Mouse (Mus musculus) stomach, embryonic 16.5 days (tissue): ENCODE data around the gene Triobp. TPM values are rescaled to one million over a fixed set of nuclear protein-coding genes. Genes with fewer than 3 reads are reported as not detected.

Experiments
- ATAC-seq: fragments of 200-750 bp; cut with Nextera tagmentation; 2 replicates; pipeline ENCODE4 v1.8.0; 2017; ENCODE audit warnings: moderate number of reproducible peaks, moderate TSS enrichment; ENCODE audit not compliant: insufficient read depth, low FRiP score
- H3K27ac ChIP-seq: fragments of 300-500 bp; sonication (generic); 2 replicates; pipeline ENCODE4 v1.5.1; 2014; ENCODE audit warnings: low read length
- H3K27me3 ChIP-seq: fragments of 300-500 bp; sonication (generic); 2 replicates; pipeline ENCODE4 v1.6.1; 2014; ENCODE audit warnings: low read length, control low read depth, mixed read lengths; ENCODE audit not compliant: control insufficient read depth, insufficient read depth
- H3K36me3 ChIP-seq: fragments of 300-500 bp; sonication (generic); 2 replicates; pipeline ENCODE4 v1.6.1; 2014; ENCODE audit warnings: low read length; ENCODE audit not compliant: control insufficient read depth, insufficient read depth
- H3K4me1 ChIP-seq: fragments of 300-500 bp; sonication (generic); 2 replicates; pipeline ENCODE4 v1.6.1; 2014; ENCODE audit warnings: low read length, control low read depth, mixed read lengths; ENCODE audit not compliant: control insufficient read depth, insufficient read depth
- H3K4me2 ChIP-seq: fragments of 300-500 bp; sonication (generic); 2 replicates; pipeline ENCODE4 v1.6.1; 2014; ENCODE audit warnings: low read depth, low read length, mixed read lengths
- H3K4me3 ChIP-seq: fragments of 300-500 bp; sonication (generic); replicated peaks from 2 replicates; pipeline ENCODE4 v1.5.1; 2014; ENCODE audit warnings: mild to moderate bottlenecking, low read length
- H3K9ac ChIP-seq: fragments of 300-500 bp; sonication (generic); 2 replicates; pipeline ENCODE4 v1.6.1; 2014; ENCODE audit warnings: low read length
- H3K9me3 ChIP-seq: fragments of 300-500 bp; sonication (generic); replicated peaks from 2 replicates; pipeline ENCODE4 v1.6.1; 2016; ENCODE audit warnings: low read length, control low read depth; ENCODE audit not compliant: control insufficient read depth
- WGBS: fragments of 180-500 bp; shearing (Covaris S2); extraction: QIAGEN DNeasy Blood & Tissue Kit; methylation state at CpG from one replicate; pipeline ENCODE4 v1.1.7; 2014; 5-methylcytosine and 5-hydroxymethylcytosine counted together
- polyA plus RNA-seq: library from polyadenylated mRNA; unstranded; fragments of >200 nt; fragmentation: Nextera tagmentation; extraction: Ambion mirVana; gene quantifications from 2 replicates; pipeline ENCODE4 v1.2.1, GENCODE M21; 2015

The Triobp gene
- polyA plus RNA-seq, 1 experiment from 2014 or later, result 54.2 TPM

- WGBS, result 79% methylated on average over 3 of the region's 3 CpGs
- H3K4me2 ChIP-seq, result no peak overlapping the region
- ATAC-seq, result no peak
These were observed 49.1 kb downstream of the Triobp start for GRCm38 (mm10) chr15:78996663-78997062.

GRCm38 (mm10) chr15:78998348-78998747 lies 50.8 kb downstream of the Triobp start:
- ATAC-seq, result no peak
- H3K9ac ChIP-seq, result no peak overlapping the region
- H3K4me1 ChIP-seq, result no peaks in the 10 kb centered on the region
- no peak overlapping the region for H3K4me3 ChIP-seq
- H3K27ac ChIP-seq, result peak overlapping the region; percentile 53; the same call in 1 of the 2 replicates
- WGBS, result 58% methylated on average over 8 of the region's 8 CpGs
- H3K4me2 ChIP-seq, result no peak overlapping the region
- peaks cover 34% of the 10 kb centered on the region for H3K36me3 ChIP-seq
- no peaks in the 10 kb centered on the region for H3K27me3 ChIP-seq
- H3K9me3 ChIP-seq, result no peaks in the 10 kb centered on the region

More at GRCm38 (mm10) chr15:78996663-78997062, 49.1 kb downstream of the Triobp start:
- peaks cover 44% of the 10 kb centered on the region for H3K36me3 ChIP-seq
- H3K27ac ChIP-seq, result no peak overlapping the region
- no peaks in the 10 kb centered on the region for H3K4me1 ChIP-seq
- H3K4me3 ChIP-seq, result no peak overlapping the region
- H3K9me3 ChIP-seq, result no peaks in the 10 kb centered on the region
- no peaks in the 10 kb centered on the region for H3K27me3 ChIP-seq
- H3K9ac ChIP-seq, result no peak overlapping the region

GRCm38 (mm10) chr15:78999586-78999985 lies 52.1 kb downstream of the Triobp start:
- ATAC-seq, result no peak
- H3K27ac ChIP-seq, result no peak overlapping the region
- H3K36me3 ChIP-seq, result peaks cover 22% of the 10 kb centered on the region
- WGBS, result 80% methylated on average over 11 of the region's 11 CpGs
- H3K4me1 ChIP-seq, result no peaks in the 10 kb centered on the region
- H3K4me2 ChIP-seq, result no peak overlapping the region
- H3K9me3 ChIP-seq, result no peaks in the 10 kb centered on the region
- H3K27me3 ChIP-seq, result no peaks in the 10 kb centered on the region
- no peak overlapping the region for H3K9ac ChIP-seq
- H3K4me3 ChIP-seq, result no peak overlapping the region

- no peak overlapping the region for H3K4me2 ChIP-seq
- H3K9ac ChIP-seq, result no peak overlapping the region
- no peaks in the 10 kb centered on the region for H3K27me3 ChIP-seq
- no peaks in the 10 kb centered on the region for H3K9me3 ChIP-seq
- no peak overlapping the region for H3K4me3 ChIP-seq
- WGBS, result 77% methylated on average over 7 of the region's 7 CpGs
- no peak for ATAC-seq
- H3K36me3 ChIP-seq, result peaks cover 21% of the 10 kb centered on the region
- no peaks in the 10 kb centered on the region for H3K4me1 ChIP-seq
- H3K27ac ChIP-seq, result no peak overlapping the region
These were observed 52.9 kb downstream of the Triobp start for GRCm38 (mm10) chr15:79000357-79000791.

- Histone ChIP-seq H3K27me3 (no peaks in the 10 kb centered on the region), H3K36me3 (peaks cover 20% of the 10 kb centered on the region), H3K4me1 (no peaks in the 10 kb centered on the region), H3K9me3 (no peaks in the 10 kb centered on the region), H3K4me3 (no peak overlapping the region), H3K9ac (no peak overlapping the region), H3K4me2 (no peak overlapping the region), H3K27ac (no peak overlapping the region)
- no peak for ATAC-seq
- 89% methylated on average over 5 of the region's 5 CpGs for WGBS
These were observed 54.0 kb downstream of the Triobp start for GRCm38 (mm10) chr15:79001559-79001958.

GRCm38 (mm10) chr15:79002036-79002435 lies 54.5 kb downstream of the Triobp start:
- no peak for ATAC-seq
- H3K27ac ChIP-seq, result no peak overlapping the region
- H3K27me3 ChIP-seq, result no peaks in the 10 kb centered on the region
- WGBS, result 44% methylated on average over 19 of the region's 19 CpGs
- no peak overlapping the region for H3K4me2 ChIP-seq
- no peak overlapping the region for H3K4me3 ChIP-seq
- H3K4me1 ChIP-seq, result no peaks in the 10 kb centered on the region
- H3K36me3 ChIP-seq, result peaks cover 22% of the 10 kb centered on the region
- no peak overlapping the region; the same call in 1 of the 2 replicates for H3K9ac ChIP-seq
- no peaks in the 10 kb centered on the region for H3K9me3 ChIP-seq

- H3K36me3 ChIP-seq, result peaks cover 26% of the 10 kb centered on the region
- H3K9ac ChIP-seq, result no peak overlapping the region
- 84% methylated on average over 3 of the region's 3 CpGs for WGBS
- ATAC-seq, result no peak
- no peaks in the 10 kb centered on the region for H3K27me3 ChIP-seq
- H3K4me1 ChIP-seq, result no peaks in the 10 kb centered on the region
- no peaks in the 10 kb centered on the region for H3K9me3 ChIP-seq
- no peak overlapping the region for H3K27ac ChIP-seq
- no peak overlapping the region for H3K4me2 ChIP-seq
- no peak overlapping the region for H3K4me3 ChIP-seq
These were observed 55.6 kb downstream of the Triobp start for GRCm38 (mm10) chr15:79003079-79003478.

- no peak; the same call in 1 of the 2 replicates for ATAC-seq
- Histone ChIP-seq H3K36me3 (peaks cover 17% of the 10 kb centered on the region), H3K27ac (peak overlapping the region; percentile 55), H3K4me2 (no peak overlapping the region), H3K9me3 (no peaks in the 10 kb centered on the region), H3K4me1 (no peaks in the 10 kb centered on the region), H3K4me3 (no peak overlapping the region), H3K27me3 (no peaks in the 10 kb centered on the region), H3K9ac (no peak overlapping the region)
- 76% methylated on average over 9 of the region's 9 CpGs for WGBS
These were observed 58.1 kb downstream of the Triobp start for GRCm38 (mm10) chr15:79005581-79005980.

- Histone ChIP-seq H3K4me3 (no peak overlapping the region), H3K36me3 (peaks cover 16% of the 10 kb centered on the region; the same call in 1 of the 2 replicates), H3K27me3 (no peaks in the 10 kb centered on the region), H3K4me2 (no peak overlapping the region), H3K9ac (no peak overlapping the region), H3K9me3 (no peaks in the 10 kb centered on the region), H3K27ac (no peak overlapping the region), H3K4me1 (no peaks in the 10 kb centered on the region)
- no peak for ATAC-seq
- WGBS, result 75% methylated on average over 3 of the region's 3 CpGs
These were observed 59.1 kb downstream of the Triobp start for GRCm38 (mm10) chr15:79006638-79007037.
